Mouse (Mus musculus): Measurements from ENCODE around the gene Gm20388. TPM values are rescaled to one million over a fixed set of nuclear protein-coding genes. Genes with fewer than 3 reads are reported as not detected.
A peak's percentile ranks its signal among the peaks of the same experiment; 100 is the strongest.

Gene Gm20388
- total RNA-seq, 2 experiments from 2014 or later: 2.4 to 2.6 TPM

- Histone ChIP-seq H3K27ac (no peak overlapping the region), H3K4me3 (no peak overlapping the region)
- no peak for TF ChIP-seq CTCF (IDR thresholded peaks at IDR 0.05)
- DNase-seq (ENCODE audit: extremely low spot score in 1 of 2, low spot score in 2 of 2): no peak
- intact Hi-C loops (cut with DNase I): no loop called here
These were observed 745.8 kb downstream of the Gm20388 start for GRCm38 (mm10) chr8:120656322-120657052.

GRCm38 (mm10) chr8:120657415-120657814 lies 746.8 kb downstream of the Gm20388 start:
- no peak for TF ChIP-seq CTCF (IDR thresholded peaks at IDR 0.05)
- no peak overlapping the region for H3K27ac ChIP-seq
- H3K4me3 ChIP-seq: no peak overlapping the region
- DNase-seq (ENCODE audit: extremely low spot score in 1 of 2, low spot score in 2 of 2): no peak
- intact Hi-C loops (cut with DNase I): no loop called here

- peak overlapping the region; percentile 42; the same call in 1 of the 2 replicates for H3K27ac ChIP-seq
- no peak overlapping the region for H3K4me3 ChIP-seq
- no peak for DNase-seq (ENCODE audit: extremely low spot score in 1 of 2, low spot score in 2 of 2)
These were observed 753.9 kb downstream of the Gm20388 start for GRCm38 (mm10) chr8:120664566-120664965.

GRCm38 (mm10) chr8:120665726-120666455 lies 755.2 kb downstream of the Gm20388 start:
- TF ChIP-seq CTCF (IDR thresholded peaks at IDR 0.05): peak; percentile 34
- peak overlapping the region; percentile 55; the same call in 1 of the 2 replicates for H3K27ac ChIP-seq
- intact Hi-C loops (cut with DNase I): no loop called here
- DNase-seq (ENCODE audit: extremely low spot score in 1 of 2, low spot score in 2 of 2): no peak
- H3K4me3 ChIP-seq: no peak overlapping the region

More at GRCm38 (mm10) chr8:120664566-120664965, 753.9 kb downstream of the Gm20388 start:
- intact Hi-C loops (cut with DNase I): no loop called here
- no peak for TF ChIP-seq CTCF (IDR thresholded peaks at IDR 0.05)

GRCm38 (mm10) chr8:120666807-120667470 lies 756.3 kb downstream of the Gm20388 start:
- no peak for DNase-seq (ENCODE audit: extremely low spot score in 1 of 2, low spot score in 2 of 2)
- intact Hi-C loops (cut with DNase I): no loop called here
- H3K4me3 ChIP-seq: peak overlapping the region; percentile 100
- TF ChIP-seq CTCF (IDR thresholded peaks at IDR 0.05): no peak
- H3K27ac ChIP-seq: peak overlapping the region; percentile 95

DNA sequence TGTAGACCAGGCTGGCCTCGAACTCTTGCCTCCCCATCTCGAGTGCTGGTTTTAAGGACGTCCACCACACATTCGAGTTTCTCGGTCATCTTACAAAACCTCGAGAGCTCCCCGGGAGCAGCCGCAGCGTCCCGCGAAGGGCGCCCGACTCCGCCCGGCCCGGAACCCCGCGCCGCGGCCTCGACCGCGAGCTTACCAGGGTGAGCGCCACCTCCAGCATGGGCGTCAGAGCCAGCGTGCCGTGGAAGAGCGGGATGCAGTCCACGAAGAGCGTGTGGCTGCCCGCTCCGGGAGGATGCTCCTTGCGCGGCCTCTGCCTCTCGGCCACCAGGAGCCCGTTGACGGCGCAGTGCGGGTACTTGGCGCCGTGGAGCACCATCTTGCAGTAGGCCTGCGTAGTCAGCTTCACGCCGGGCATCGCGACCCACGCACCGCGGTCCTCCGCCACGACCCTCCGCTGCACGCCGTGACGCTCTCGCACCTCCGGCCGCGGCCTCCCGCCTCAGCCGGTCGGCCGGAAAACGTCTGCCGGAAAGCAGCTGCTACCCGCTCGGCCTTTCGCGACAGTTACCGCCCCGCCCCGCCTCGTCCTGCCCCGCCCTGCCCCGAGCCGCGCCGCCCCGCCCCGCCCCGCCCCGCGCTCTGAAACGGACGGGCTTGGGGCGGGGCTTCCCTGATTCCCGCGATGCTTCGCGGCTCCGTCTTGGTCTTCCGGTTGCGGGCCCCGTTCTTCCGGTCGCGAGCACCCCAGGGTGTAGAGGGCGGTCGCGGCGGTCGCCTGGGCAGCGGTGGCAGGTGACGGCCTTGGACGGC lies 757.1 kb downstream of the Gm20388 start, which contains the start of the genes Gm27021 and Cox4i1:
TSS of gene Gm27021 (minus strand) at position 519 of the 813 bp plus-strand sequence.
TSS of gene Cox4i1 (plus strand) at position 662 of the 813 bp plus-strand sequence.
- Histone ChIP-seq H3K27ac (peak within 1 kb of the TSS; percentile 95), H3K4me3 (peak within 1 kb of the TSS; percentile 100)
- TF ChIP-seq CTCF (IDR thresholded peaks at IDR 0.05): no peak; the same call in 1 of the 2 replicates
- intact Hi-C loops (cut with DNase I): no loop called here
- peak; percentile 89 to 92 for DNase-seq (ENCODE audit: extremely low spot score in 1 of 2, low spot score in 2 of 2)

- Histone ChIP-seq H3K27ac (peak within 1 kb of the TSS; percentile 95), H3K4me3 (peak within 1 kb of the TSS; percentile 100)
- no peak for DNase-seq (ENCODE audit: extremely low spot score in 1 of 2, low spot score in 2 of 2)
- TF ChIP-seq CTCF (IDR thresholded peaks at IDR 0.05): no peak
- intact Hi-C loops (cut with DNase I): no loop called here
These were observed 757.8 kb downstream of the Gm20388 start, which contains the start of gene Emc8 for GRCm38 (mm10) chr8:120668374-120668905. TSS of gene Emc8 (minus strand) at chr8:120668573.

- no peak for DNase-seq (ENCODE audit: extremely low spot score in 1 of 2, low spot score in 2 of 2)
- intact Hi-C loops (cut with DNase I): no loop called here
- no peak overlapping the region for H3K4me3 ChIP-seq
- no peak overlapping the region for H3K27ac ChIP-seq
- TF ChIP-seq CTCF (IDR thresholded peaks at IDR 0.05): no peak
These were observed 761.1 kb downstream of the Gm20388 start for GRCm38 (mm10) chr8:120671775-120672174.

GRCm38 (mm10) chr8:120672626-120673229 lies 762.1 kb downstream of the Gm20388 start:
- no peak for DNase-seq (ENCODE audit: extremely low spot score in 1 of 2, low spot score in 2 of 2)
- no peak overlapping the region for H3K4me3 ChIP-seq
- no peak for TF ChIP-seq CTCF (IDR thresholded peaks at IDR 0.05)
- intact Hi-C loops (cut with DNase I): no loop called here
- H3K27ac ChIP-seq: peak overlapping the region; percentile 34

DNA sequence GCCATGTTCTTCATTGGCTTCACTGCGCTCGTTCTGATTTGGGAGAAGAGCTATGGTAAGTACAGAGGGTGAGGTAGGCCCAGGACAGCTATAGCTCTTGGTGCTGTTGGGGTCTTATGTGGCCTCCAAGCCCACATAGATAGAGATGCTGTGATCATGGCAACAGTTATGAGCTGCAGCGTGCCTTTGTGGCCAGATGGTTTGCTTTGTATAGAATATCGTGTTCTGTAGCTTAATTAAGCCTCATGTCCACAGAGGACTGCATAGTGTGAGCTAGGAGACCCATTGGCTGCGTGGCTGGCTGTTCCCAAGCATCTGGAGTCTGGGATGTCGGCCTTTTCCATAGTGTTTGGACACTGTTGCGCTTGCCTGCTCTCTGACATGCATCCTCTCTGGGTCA lies 762.7 kb downstream of the Gm20388 start:
- intact Hi-C loops (cut with DNase I): no loop called here
- Histone ChIP-seq H3K4me3 (no peak overlapping the region), H3K27ac (peak overlapping the region; percentile 34)
- DNase-seq (ENCODE audit: extremely low spot score in 1 of 2, low spot score in 2 of 2): no peak
- TF ChIP-seq CTCF (IDR thresholded peaks at IDR 0.05): no peak
